Mouse (Mus musculus) inflammation-experienced regulatory T-cells, adult 6 months (primary cell): ENCODE measurements around the gene Sema4g. TPM values are rescaled to one million over a fixed set of nuclear protein-coding genes. Genes with fewer than 3 reads are reported as not detected.

Experiments
- ATAC-seq: one replicate; pipeline ENCODE4 v1.8.0; 2017
- polyA plus RNA-seq, 3 experiments: library from polyadenylated mRNA; unstranded; fragments of 100-300 nt; shearing (Covaris generic); gene quantifications; one replicate each; pipeline ENCODE4 v1.2.1; 2017

Sema4g gene
- under 1 TPM in 1 of 3 experiments, not detected in 2; 0.08 TPM for polyA plus RNA-seq

DNA sequence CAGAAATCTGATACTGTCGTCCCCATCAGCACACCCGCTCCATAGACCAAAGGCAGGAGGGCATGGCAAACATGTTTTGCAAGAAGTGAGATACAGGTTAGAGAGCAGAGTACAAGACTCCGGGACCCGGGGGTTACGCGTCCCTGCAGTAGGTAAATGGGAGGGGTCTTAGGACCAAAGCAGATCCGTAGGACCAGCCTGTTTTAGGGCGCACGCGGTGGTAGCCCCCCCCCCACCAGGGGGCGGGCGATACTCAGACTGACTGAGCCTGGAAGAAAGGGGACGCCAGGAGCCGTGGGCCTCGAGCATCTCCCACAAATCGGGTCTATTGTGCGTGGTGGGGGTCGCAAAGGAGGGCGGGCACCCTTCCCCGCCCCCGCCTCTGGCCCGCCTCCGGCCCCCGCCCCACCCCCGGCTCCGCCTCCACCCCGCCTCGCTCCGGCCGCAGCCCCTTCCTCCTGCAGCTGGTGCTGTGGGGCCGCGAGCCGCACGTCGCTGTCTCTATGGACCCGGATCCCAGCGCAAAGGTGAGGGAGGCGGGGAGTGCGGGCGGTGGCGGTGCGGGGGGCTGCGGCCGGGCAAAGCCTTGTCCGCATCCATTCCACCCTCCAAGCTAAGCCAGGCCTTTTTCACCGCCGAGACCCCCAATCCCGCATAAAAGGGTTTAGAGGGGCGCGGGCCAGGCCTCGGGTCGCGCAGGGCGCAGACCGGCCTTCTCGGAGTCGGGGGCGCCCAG, at the start of gene Sema4g:
Sema4g (plus strand) TSS at position 271 of the 736 bp plus-strand sequence.
- ATAC-seq: no peak

DNA sequence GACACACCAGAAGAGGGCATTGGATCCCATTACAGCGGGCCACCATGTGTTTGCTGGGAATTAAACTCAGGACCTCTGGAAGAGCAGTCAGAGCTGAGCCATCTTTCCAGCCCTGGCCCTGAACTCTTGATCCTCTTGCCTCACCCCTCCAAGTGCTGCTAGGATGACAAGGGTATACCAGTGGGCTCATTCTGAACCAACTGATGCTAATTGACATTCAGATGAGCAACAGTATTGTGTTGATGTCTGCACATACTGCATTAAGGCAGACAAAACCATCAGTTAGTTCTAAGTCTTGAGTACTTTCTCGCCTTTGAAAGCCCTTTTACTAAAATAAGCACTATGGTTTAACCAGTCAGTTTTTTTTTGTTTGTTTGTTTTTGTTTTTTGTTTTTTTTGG, 29.3 kb upstream of the Sema4g start:
- no peak for ATAC-seq

DNA sequence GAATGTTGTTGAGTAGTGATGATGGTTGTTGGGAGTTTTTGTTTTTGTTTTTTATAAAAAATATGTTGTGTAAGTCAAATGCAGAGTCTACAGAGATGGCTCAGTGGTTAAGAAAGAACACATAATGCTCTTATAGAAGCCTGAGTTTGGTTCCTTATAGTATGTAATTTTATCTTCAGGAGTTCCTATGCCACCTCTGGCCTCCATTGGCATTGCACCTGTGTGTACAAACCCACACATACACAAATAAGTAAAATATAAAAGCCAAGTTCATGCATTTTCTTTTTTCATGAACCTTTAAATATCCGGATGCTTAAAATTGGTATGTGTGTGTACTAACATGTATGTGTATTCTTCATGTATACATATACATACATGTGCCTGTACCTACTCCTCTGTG, 22.9 kb upstream of the Sema4g start:
- no peak for ATAC-seq

DNA sequence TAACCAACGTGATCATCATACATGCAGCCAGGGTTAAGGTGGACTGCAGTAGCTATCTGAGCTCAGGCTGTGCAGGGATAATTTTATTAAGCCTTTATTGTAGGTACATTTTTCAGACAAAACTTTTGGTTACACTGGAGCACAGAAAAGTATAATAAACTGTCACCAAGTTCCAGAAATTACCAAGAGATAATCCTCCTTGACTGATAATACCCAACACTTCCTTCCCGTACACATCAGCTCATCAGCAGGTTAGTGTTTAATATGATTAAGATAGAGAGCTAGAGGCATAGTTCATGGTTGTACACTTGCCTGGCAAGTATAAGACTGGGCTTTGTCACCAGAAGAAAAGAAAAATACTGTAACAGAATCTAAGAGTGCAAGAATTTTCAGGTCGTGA, 20.6 kb upstream of the Sema4g start:
- ATAC-seq: no peak

DNA sequence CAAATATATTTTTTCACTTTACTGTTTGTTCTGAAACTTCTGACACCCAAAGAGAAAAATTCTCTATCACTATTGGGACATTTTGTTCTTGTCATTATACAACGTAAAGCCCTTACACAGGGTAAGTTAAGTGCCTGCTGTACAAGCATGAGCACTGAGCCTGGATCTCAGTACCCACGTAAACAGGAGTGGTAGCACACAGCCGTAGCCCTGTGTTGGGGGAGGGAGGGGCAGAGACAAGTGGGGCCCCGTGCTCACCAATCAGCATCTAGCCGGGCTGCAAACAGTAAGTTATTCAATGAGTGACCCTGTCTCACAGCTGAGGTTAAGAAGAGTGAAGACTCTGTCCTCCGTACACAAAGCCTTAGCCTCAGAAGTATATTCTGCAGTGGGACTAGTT, 12.3 kb upstream of the Sema4g start:
- ATAC-seq: no peak

DNA sequence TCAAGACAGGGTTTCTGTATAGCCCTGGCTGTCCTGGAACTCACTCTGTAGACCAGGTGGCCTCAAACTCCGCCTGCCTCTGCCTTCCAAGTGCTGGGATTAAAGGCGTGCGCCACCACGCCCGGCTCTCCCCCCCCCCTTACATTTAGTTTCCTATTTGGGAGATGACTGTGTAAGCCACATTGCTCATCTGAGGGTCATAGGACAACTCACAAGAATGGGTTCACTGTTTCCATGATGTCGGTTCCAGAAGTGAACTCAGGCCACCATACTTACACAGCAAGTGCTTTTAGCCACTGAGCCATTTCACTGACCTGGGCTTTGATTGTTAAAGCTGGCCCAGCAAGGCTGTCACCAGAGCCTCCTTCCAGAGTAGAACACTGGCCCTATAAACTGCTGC, 11.8 kb upstream of the Sema4g start:
- no peak for ATAC-seq

DNA sequence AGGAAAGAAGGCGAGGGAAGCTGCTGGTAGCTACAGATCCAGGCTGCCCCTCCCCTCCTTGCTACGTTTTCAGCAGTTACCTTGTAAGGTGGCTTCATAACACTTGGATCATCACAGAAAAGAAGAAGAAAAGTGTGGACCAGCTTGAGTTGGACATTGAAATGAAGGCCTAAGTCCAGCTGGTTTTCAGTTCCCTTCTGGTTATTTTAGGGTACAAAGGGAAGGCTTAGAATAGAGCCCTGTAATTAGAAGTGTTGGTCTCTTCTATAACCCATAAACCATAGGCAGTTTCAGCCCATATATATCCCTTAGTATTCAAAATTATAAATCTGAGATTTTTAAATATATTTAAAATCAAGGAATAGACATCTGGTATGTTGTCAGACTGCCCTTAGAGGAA, 8.1 kb upstream of the Sema4g start:
- ATAC-seq: no peak

DNA sequence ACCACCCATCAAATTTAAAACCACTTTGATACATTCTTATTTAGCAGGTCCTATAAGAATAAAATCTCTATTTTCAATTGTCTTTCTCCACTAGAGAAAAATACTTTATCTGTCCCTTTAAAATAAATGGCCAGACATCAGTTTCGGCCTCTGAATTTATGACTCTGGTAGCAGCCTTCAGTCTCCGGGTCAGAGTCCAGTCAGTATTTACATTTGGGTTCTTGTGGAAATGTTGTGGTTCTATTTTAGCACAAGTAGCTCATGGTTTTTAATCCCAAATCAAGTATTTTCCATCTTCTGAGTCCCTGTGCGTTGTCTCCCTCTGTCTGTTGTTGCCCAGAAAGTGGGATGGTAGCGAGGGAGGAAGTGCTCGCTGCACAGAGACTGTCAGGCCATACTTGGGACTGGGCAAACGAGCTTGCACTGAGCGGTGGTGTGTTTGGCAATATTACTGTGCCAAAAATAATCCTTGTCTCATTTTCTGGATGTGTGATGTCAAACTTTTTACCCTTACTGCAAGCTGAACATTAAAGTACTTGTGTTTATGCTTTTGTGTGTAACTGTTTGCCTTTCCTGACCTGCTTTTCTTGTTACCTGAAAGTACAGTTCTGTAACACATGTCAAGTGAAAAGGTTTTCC, 6.3 kb upstream of the Sema4g start:
- no peak for ATAC-seq

DNA sequence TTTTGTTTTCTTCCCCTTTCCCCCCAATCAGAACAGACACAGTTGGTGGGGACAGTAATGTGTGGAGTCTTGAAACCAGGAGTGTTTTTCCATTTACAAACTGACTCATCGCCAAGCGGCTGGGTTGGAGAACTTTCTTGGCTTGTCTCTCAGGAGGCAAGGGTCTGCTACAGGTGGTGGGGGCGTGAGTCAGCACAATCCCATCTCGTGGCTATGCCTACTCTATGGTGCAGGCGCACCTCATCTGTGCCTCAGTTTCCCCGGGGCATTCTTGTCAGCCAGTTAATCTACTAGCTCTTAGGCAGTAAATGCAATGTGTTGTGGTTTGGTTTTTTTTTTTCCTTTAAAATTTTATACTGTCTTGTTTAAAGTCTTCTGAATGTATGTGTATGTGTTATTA, 5.5 kb upstream of the Sema4g start:
- no peak for ATAC-seq

DNA sequence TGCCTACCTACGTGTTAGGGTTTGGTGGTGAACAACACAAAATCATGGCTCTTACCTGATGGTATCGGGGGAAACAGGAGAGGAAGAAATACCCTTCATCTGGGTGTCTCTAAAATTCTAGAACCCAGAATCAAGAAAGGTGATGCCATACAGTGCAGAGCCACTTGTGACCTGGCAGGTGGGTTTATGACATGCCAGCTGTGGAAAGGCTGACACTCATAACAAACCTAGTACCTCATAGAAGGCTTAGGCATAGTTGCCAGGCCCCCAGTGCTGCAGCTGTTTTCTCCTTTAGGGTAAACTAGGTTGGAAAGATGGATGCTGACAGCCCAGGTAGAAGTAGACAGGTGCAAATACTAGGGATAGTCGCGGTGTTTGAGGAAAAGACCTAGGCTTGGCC, 4.5 kb upstream of the Sema4g start:
- no peak for ATAC-seq

DNA sequence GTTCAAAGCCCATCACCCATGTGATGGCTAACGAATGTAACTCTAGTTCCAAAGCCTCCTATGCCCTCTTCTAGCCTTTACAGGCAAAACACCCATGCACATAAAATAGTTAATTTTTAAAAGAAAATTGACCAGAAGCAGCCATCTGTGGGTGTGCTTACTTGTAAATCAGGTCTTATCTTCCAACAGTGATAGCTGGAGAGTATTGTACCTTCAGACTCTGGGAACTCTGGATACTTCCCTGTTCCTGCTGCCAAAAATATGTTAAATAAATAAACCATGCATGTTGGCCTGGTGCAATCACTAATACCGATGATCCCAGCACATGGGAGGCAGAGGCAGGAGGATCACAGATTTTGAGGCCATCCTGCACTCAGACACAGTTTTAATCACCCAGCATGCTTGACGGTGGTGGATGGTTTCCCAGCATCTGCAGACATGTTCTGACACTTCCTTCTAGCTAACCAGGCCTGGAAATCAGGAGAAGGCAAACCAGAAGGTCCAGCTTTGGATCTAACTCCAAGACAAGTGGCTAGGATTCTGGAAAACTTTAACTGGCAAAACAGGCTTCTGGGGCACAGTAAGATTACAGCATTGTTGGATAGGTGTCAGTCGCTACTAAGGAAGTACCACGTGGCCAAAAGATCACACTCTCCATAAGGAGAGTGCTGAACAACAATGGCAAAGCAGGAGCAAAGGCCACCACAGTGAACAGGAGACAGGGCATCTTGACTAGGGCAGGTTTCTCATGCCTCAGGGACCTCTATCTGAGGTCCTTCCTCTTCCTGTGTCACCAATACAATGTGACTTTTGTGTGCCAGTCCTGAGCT, 3.5 kb upstream of the Sema4g start:
- ATAC-seq: no peak

DNA sequence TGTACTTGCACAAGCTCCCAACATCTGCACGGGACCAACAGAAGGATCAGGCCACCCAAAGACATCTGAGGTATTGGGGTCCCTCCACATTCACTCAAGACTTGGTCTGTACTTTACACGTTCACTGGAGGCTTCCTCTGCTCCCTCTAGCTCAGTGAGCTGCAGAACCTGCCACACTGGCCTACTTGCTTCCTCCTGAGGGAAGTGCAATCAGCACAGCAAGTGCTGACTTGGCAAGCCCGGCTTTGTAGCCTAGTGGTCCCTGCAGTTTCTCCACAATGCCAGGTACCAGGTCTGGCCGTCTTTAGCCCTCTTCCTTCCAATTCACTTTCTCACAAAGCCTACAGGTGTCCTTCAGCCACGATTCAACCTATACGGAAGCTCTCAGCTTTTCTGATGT, 1.9 kb upstream of the Sema4g start:
- no peak for ATAC-seq

DNA sequence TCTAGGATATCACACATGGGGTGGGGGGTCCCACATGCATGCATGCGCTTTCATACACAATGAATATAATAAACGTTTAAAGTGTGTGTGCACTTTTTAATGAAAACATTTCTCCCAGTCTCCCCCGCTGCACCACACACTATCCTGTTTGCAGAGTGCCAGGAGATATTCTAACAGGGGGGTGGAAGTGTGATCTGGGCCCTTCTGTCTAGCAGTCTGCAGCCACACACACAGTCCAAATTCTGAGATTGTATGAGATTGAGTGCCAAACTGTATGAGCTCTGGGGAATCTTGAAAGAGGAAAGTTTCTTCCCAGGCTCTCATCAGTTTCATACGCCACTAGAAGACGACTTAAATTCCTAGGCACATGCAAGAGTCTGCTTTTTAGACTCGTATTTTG, 1.1 kb upstream of the Sema4g start:
- no peak for ATAC-seq

DNA sequence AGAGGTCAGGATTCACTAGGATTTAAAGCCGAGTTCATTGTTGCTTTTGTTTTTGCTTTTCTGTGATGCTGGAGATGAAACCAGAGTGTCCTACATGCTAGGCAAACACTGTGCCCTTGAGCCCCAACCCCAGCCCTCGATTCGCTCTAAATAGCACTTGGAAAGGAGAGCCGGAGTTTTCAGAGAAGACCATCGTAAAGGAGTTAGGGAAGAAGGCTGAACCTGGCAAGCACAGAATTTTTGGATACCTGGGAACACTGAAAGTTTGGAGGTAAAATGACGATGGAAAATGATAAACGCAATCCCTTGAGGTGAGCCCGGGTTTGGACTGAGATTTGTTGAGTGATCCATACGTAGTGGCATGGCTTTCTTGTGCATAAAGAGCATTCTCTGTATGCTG, 580 bp upstream of the Sema4g start:
- ATAC-seq: no peak

DNA sequence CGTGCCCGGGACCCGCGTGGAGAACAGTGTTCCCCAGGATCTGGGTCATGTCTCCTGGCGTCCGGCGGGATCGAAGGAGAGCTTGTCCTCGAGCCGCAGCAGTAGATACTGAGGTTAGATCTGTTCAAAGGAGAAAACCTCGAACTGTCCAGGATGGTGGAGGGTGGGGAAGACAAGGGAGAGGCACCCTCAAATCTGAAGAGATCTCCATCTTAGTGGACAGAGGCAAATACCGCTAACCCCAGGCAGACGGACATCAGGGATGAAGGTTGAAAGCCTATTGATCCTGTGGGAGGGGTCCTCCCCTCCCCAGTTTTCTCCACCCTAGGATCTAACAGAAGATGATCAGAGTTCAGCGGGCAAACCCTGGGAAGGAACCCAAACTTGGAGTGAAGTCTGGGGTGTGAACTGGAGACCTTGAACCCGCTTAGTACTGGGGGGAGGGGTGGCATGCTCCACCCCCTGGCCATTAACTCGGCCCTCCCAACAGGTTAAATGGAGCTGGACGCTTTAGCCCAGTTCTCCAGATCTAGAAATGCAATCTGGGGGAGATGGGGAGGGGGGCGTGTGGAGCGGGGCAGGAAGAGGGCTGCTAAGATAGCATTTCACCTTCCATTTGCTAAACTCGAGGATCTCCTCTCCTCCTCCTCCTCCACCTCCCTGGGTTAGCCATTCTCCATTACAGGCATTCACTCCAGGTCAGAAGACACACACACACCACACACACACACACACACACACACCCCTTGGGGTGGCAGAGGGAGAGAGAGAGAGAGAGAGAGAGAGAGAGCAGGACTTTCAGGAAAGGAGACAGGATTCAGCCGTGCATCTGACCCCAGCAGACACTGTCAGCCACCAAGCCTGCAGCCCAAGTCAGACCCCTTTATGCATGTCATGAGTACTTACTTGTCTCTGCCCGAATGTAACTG, 930 bp downstream of the Sema4g start:
- no peak for ATAC-seq

DNA sequence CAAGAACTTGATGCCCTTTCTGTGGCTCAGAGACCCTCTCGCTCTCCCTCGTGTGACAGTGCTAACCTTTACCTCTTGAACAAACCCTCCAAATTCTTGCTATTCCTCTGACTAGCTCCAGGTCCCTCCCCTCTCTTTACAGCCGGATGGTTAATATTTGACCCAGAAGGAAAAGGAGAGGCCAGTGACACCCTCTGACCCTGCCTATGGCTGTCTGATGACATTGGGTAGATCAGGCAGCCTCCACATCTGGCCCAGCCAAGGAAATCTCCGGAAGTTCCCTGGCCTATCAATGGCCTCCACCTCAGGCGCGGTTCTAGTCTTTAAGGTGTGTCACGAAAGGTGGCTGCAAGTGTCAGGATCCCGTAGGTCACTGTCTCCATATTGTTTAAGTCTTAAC, 2.1 kb downstream of the Sema4g start:
- no peak for ATAC-seq

DNA sequence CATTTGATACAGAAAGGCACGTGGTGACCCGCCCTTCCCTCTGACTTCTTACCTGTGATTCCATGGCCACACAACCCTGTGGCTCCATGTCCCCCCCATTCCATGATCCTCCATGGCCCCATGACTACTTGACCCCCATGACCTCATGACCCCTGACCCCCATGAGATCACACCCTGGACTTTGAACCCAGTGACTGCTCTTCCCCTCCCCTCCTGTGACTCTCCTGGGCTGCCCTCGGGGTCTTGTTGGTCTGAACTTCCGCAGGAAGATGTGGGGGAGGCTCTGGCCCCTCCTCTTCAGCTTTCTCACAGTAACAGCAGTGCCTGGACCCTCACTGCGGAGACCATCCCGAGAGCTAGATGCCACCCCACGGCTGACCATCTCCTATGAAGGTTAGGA, 3.3 kb downstream of the Sema4g start:
- ATAC-seq: no peak

DNA sequence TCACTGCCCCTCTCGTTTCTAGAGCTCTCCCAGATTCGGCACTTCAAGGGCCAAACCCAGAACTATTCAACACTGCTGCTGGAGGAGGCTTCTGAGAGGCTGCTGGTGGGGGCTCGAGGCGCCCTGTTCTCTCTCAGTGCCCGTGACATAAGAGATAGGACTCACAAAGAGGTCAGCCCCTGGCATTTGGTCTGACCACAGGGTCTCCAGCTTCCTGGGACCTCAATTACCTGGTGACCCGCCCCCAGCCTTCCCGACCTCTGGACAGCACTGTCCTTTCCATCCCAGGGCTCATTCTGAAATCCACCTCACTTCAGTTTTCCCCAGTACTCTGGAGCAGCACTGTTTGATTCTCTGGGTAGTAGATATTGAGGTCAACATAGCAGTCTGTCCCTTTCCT, 3.8 kb downstream of the Sema4g start:
- ATAC-seq: no peak

DNA sequence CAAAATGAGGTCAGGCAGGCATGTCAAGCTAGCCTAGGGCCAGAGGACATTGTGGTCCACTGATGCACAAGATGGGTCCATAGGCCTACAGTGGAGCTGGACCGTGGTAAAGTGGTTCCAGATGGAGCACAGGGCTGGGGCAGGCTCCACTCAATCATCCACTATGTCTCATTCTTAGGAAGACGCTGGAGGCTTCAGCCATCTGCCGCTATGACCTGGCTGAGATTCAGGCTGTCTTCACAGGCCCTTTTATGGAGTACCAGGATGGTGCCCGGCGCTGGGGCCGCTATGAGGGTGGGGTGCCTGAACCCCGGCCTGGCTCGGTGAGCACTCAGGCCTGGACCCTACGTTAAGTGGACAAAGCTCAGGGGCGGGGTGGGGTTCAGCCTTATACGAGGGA, 8.9 kb downstream of the Sema4g start:
- ATAC-seq: no peak

DNA sequence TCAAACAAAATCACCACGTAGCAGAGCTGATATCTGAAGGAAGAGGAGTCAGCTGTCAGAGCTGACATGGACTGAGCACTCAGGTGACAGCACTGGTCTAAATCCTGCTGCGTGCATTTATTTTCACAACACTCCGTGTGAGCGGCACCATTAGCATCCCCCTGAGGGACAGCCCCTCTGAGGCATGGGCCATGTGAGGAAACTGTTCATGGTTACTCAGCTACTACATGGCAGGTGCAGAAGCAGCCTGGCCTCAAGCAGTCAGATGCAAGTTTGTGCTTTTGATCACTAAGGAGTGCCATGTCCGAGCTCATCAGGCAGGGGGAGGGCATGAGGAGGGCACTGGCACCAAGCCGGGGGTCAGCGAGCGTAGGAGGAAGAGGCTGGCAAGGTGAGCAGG, 10.7 kb downstream of the Sema4g start:
- ATAC-seq: no peak

DNA sequence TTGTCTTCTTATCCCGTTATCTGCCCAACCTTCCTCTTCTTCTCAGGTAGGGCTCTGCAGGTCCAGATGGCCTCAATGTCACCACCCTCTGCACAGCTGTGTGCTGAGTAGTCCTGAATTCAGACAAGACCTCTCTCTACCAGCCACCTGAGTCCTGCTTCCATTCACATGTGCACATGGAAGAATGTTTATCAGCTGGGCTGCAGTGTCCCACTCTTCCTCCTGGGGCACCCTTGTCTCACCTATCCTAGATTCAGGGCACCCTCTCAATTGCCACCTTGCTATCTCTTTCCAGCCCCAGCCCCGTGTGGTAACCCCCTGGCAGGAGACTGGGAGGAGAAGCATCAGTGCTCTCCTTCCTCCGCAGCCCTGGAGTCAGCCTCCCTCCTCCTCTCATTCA, 13.4 kb downstream of the Sema4g start:
- ATAC-seq: no peak

DNA sequence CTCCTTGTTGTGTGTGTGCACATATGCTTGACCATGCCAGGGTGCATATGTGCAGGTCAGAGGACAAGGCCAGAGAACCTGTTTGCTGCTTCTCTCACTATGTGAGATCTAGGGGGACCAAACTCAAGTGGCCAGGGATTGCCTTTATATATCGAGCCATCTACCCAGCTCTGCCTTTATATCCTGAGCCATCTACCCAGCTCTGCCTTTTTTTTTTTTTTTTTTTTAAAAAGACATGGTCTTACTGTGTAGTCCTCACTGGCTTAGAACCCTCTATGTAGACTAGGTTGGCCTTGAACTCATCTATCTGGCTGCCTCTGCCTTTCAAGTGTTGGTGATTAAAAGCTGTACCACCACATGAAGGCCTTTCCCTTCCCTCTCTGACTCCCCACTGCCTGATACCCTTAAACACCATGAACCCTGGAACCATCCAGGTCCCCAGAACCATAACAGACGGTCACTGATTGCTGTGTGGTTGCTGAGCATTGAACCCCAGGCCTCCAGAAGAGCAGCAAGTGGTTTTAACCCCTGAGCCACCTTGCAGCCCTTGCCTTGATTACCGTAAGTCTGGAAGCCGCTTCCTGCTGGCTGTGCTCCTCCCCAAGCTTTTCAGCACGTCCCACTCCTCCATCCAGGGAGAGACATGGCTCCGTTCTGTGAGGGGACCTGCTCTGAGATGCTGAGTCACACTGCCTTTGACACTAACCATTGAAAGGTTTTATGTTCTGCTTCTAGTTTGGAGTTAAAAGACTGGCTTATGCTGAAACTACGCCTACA, 15.0 kb downstream of the Sema4g start:
- ATAC-seq: no peak
